Mouse (Mus musculus) kidney, embryonic 14.5 days (tissue): ENCODE results near the gene Vcl. TPM values are rescaled to one million over a fixed set of nuclear protein-coding genes. Genes with fewer than 3 reads are reported as not detected.

Source experiments
- ATAC-seq: fragments of 200-750 bp; cut with Nextera tagmentation; 2 replicates; pipeline ENCODE4 v1.8.0; 2017; ENCODE audit warnings: moderate number of reproducible peaks, mild to moderate bottlenecking, moderate TSS enrichment, moderate library complexity; ENCODE audit not compliant: low FRiP score, low TSS enrichment
- H3K27ac ChIP-seq: fragments of 300-500 bp; sonication (generic); 2 replicates; pipeline ENCODE4 v1.5.1; 2014; ENCODE audit warnings: low read depth, mild to moderate bottlenecking, low read length, moderate library complexity, mixed read lengths
- H3K27me3 ChIP-seq: fragments of 300-500 bp; sonication (generic); 2 replicates; pipeline ENCODE4 v1.6.1; 2014; ENCODE audit warnings: mild to moderate bottlenecking, low read length; ENCODE audit not compliant: control insufficient read depth, insufficient read depth
- H3K36me3 ChIP-seq: fragments of 300-500 bp; sonication (generic); 2 replicates; pipeline ENCODE4 v1.6.1; 2014; ENCODE audit warnings: low read length, mixed read lengths; ENCODE audit not compliant: control insufficient read depth, insufficient read depth
- H3K4me1 ChIP-seq: fragments of 300-500 bp; sonication (generic); 2 replicates; pipeline ENCODE4 v1.6.1; 2014; ENCODE audit warnings: low read length, mixed read lengths; ENCODE audit not compliant: control insufficient read depth, insufficient read depth
- H3K4me2 ChIP-seq: fragments of 300-500 bp; sonication (generic); replicated peaks from 2 replicates; pipeline ENCODE4 v1.6.1; 2014; ENCODE audit warnings: low read depth, mild to moderate bottlenecking, low read length
- H3K4me3 ChIP-seq: fragments of 300-500 bp; sonication (generic); 2 replicates; pipeline ENCODE4 v1.5.1; 2014; ENCODE audit warnings: mild to moderate bottlenecking, low read length
- H3K9ac ChIP-seq: fragments of 300-500 bp; sonication (generic); 2 replicates; pipeline ENCODE4 v1.6.1; 2014; ENCODE audit warnings: low read depth, mild to moderate bottlenecking, low read length, moderate library complexity
- H3K9me3 ChIP-seq: fragments of 300-500 bp; sonication (generic); 2 replicates; pipeline ENCODE4 v1.6.1; 2016; ENCODE audit warnings: low read length; ENCODE audit not compliant: control insufficient read depth
- WGBS: fragments of 180-500 bp; shearing (Covaris S2); extraction: QIAGEN DNeasy Blood & Tissue Kit; methylation state at CpG from one replicate; pipeline ENCODE4 v1.1.7; 2014; 5-methylcytosine and 5-hydroxymethylcytosine counted together
- polyA plus RNA-seq: library from polyadenylated mRNA; unstranded; fragments of >200 nt; fragmentation: Nextera tagmentation; extraction: Ambion mirVana; gene quantifications from 2 replicates; pipeline ENCODE4 v1.2.1, GENCODE M21; 2014

The Vcl gene
- polyA plus RNA-seq, 1 experiment from 2014 or later, result 42.4 TPM

DNA sequence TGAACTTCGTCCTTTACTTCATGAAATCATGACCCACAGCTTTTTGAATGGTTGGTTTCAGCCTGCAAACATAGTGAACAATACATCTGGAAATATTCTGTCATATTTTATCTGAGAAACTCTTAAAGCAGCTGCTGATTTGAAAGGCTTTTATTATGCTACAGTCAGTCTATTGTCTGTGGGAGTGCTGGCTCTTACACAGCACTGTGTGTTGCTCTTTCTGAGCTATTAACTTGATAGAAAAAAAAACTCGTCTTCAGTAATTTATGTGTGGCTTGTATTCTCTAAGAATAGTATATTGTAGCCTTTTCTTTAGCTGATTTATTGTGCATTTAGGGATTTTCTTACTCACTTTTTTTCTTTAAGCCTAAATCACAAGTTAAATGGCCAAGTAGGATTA is 35.1 kb downstream of the Vcl start:
- Histone ChIP-seq H3K36me3 (no peaks in the 10 kb centered on the region), H3K27ac (no peak overlapping the region), H3K9ac (no peak overlapping the region), H3K4me2 (no peak overlapping the region), H3K27me3 (no peaks in the 10 kb centered on the region), H3K9me3 (no peaks in the 10 kb centered on the region), H3K4me1 (no peaks in the 10 kb centered on the region; the same call in 1 of the 2 replicates), H3K4me3 (no peak overlapping the region)
- no peak for ATAC-seq
- 21% methylated on average over 2 of the region's 2 CpGs for WGBS

DNA sequence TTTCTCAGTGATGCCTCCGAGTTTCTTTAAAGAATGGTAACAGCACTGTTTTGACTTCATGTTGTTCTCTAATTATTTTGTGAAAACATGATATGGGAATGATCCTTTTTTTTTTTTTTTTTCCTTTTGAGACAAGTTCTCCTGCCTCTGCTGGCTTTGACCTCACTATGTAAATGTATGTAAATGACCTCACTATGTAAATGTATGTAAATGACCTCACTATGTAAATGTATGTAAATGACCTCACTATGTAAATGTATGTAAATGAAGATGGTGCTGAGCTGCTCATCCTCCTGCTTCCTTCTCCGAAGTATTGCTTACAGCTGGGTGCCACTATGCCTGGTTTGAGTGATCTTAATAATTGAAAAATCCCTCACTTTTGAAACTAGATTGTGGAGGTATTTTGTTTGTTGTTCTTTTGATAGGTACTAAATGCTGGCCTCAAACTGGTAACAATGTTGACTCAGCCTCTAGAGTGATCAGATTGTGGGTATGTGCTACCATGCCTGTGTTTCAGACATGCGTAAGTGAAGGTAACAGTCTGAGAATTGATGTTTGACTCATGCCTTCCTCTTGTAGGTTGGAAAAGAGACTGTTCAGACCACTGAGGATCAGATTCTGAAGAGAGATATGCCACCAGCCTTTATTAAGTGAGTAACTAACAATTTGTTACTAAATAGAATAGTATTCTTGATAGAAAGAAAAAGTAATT is 37.9 kb downstream of the Vcl start:
- ATAC-seq, result no peak
- no peak overlapping the region for H3K27ac ChIP-seq
- H3K4me1 ChIP-seq, result no peaks in the 10 kb centered on the region; the same call in 1 of the 2 replicates
- no peak overlapping the region for H3K4me3 ChIP-seq
- no peaks in the 10 kb centered on the region for H3K9me3 ChIP-seq
- WGBS, result 92% methylated on average over 3 of the region's 3 CpGs
- no peak overlapping the region for H3K4me2 ChIP-seq
- H3K9ac ChIP-seq, result no peak overlapping the region
- H3K36me3 ChIP-seq, result no peaks in the 10 kb centered on the region
- no peaks in the 10 kb centered on the region for H3K27me3 ChIP-seq

DNA sequence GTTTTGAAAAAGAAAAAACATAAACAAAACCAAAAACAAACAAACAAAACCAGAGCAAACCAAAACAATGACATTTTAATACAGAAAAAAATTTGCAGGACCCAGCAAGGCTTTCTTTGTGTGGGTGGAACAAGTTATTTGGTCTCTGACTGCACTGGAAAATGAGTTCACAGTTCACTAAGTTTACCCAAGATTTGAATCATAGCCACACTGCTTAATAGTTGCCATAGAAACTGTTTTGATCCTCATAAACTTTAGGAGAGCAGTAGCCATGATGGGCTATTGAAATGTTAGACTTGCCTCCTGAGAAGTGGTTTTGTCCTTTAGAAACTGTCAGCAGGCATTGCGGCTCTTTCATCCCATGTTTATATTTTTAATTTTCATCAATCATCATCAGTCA is 39.9 kb downstream of the Vcl start:
- Histone ChIP-seq H3K4me1 (no peaks in the 10 kb centered on the region; the same call in 1 of the 2 replicates), H3K27me3 (no peaks in the 10 kb centered on the region), H3K9me3 (no peaks in the 10 kb centered on the region), H3K36me3 (no peaks in the 10 kb centered on the region), H3K9ac (no peak overlapping the region), H3K4me2 (no peak overlapping the region), H3K27ac (no peak overlapping the region), H3K4me3 (no peak overlapping the region)
- 97% methylated on average over 1 of the region's 1 CpGs for WGBS
- no peak for ATAC-seq

DNA sequence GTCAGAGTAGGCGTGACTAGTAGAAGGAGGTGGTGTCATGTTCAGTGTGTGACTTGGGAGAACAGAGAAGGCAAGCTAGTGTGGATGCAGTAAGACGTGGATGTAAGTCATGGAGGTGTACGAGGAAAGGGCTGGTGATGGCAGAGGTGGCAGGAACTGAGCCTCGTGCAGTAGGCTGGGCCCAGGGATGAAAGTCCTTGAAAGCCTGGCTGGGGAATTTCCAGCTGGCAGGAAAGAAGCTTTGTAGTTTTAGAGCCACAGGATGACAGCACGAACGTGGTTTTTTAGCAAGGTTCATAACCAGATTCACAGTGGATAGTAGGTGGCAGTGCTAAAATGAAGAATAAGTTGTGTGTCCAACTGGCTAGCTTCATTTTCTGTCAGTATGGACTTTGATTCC is 41.2 kb downstream of the Vcl start:
- Histone ChIP-seq H3K4me1 (no peaks in the 10 kb centered on the region), H3K9ac (no peak overlapping the region), H3K9me3 (no peaks in the 10 kb centered on the region), H3K27ac (no peak overlapping the region), H3K4me3 (no peak overlapping the region), H3K27me3 (no peaks in the 10 kb centered on the region), H3K36me3 (no peaks in the 10 kb centered on the region), H3K4me2 (no peak overlapping the region)
- no peak for ATAC-seq
- WGBS, result 50% methylated on average over 6 of the region's 6 CpGs

DNA sequence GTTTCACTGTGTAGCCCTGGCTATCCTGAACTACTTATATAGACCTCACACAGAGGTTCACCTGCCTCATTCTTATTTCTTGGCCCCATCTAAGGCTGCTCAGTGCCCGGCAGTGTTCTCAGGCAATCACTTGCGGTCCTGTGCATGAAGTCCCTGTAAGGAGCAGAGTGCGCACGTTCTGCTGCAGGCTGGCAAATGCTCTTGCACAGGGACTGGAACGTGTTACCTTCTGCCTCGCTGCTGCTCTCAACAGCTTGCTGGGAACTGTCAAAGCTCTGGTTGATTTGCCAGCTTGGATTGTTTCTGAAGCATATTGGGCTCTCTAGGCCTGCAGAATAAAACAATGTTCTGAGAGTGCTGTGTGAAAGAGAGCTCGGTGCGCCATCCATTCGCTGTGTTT is 41.7 kb downstream of the Vcl start:
- H3K27me3 ChIP-seq, result no peaks in the 10 kb centered on the region
- H3K27ac ChIP-seq, result no peak overlapping the region
- 85% methylated on average over 9 of the region's 9 CpGs for WGBS
- H3K36me3 ChIP-seq, result no peaks in the 10 kb centered on the region
- no peaks in the 10 kb centered on the region for H3K4me1 ChIP-seq
- no peak overlapping the region for H3K9ac ChIP-seq
- H3K4me3 ChIP-seq, result no peak overlapping the region
- H3K9me3 ChIP-seq, result no peaks in the 10 kb centered on the region
- ATAC-seq, result no peak
- no peak overlapping the region for H3K4me2 ChIP-seq

DNA sequence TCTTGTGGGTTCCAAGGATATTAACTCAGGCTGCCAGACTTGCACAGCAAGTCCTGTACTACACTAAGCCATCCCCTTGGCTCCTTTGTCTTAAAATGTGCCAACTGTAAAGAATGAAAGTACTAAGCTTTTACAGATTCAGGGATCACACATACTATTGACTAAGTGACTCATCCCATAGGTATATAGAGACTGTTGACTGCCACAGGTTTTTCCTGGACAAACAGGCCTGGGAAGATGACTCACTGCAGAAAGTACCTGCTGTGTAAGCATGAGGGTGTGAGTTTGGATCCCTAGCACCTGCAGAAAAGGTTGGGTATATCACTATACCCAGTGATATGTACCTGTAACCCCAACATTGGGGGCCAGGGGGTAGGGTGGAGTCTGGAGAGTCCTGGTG is 44.6 kb downstream of the Vcl start:
- Histone ChIP-seq H3K36me3 (no peaks in the 10 kb centered on the region), H3K27ac (no peak overlapping the region), H3K9ac (no peak overlapping the region), H3K27me3 (no peaks in the 10 kb centered on the region), H3K9me3 (no peaks in the 10 kb centered on the region), H3K4me3 (no peak overlapping the region), H3K4me2 (no peak overlapping the region), H3K4me1 (no peaks in the 10 kb centered on the region)
- ATAC-seq, result no peak

DNA sequence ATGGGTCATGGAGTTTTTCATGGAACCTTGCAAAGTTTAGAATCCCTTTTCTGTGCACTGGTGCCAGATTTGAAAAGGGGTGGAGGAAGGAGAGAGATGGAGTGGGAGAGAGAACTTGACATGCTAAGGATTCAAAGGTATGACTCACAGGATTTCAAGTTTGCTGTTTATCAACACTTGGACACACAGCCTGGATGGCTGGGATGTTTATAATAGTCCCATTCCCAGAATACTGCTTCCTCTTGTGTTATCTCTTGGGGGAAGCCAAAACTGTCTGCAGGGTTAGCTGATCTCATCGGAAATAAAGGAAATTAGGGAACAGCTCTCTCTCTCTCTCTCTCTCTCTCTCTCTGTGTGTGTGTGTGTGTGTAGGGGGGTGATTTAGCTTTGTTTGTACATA is 47.5 kb downstream of the Vcl start:
- Histone ChIP-seq H3K4me1 (no peaks in the 10 kb centered on the region), H3K9ac (no peak overlapping the region), H3K9me3 (no peaks in the 10 kb centered on the region), H3K27ac (no peak overlapping the region), H3K36me3 (no peaks in the 10 kb centered on the region), H3K27me3 (no peaks in the 10 kb centered on the region), H3K4me2 (no peak overlapping the region), H3K4me3 (no peak overlapping the region)
- WGBS, result 72% methylated on average over 1 of the region's 1 CpGs
- no peak for ATAC-seq

DNA sequence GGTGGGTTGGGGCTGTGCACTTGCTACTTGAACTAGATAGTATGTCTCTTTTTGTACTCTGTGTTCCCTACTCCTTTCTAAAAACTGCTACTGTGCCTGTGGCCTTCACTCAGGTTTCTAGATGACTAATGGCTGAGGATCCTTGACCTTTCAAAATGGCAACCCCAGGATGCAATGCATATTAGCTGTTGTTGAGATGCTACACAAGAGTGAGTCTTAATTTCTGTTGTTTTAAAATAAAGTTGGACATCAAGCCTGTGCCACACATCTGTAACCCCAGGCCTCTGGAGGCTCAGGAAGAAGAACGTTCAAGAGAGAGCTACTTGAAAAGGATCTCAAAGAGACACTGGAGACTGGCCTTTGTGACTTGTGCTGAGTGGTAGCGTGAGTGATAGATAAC is 48.5 kb downstream of the Vcl start:
- H3K27me3 ChIP-seq, result no peaks in the 10 kb centered on the region
- H3K4me2 ChIP-seq, result no peak overlapping the region
- H3K27ac ChIP-seq, result no peak overlapping the region
- H3K9me3 ChIP-seq, result no peaks in the 10 kb centered on the region
- no peak overlapping the region for H3K9ac ChIP-seq
- 80% methylated on average over 2 of the region's 2 CpGs for WGBS
- H3K4me3 ChIP-seq, result no peak overlapping the region
- no peak for ATAC-seq
- no peaks in the 10 kb centered on the region for H3K36me3 ChIP-seq
- H3K4me1 ChIP-seq, result no peaks in the 10 kb centered on the region

DNA sequence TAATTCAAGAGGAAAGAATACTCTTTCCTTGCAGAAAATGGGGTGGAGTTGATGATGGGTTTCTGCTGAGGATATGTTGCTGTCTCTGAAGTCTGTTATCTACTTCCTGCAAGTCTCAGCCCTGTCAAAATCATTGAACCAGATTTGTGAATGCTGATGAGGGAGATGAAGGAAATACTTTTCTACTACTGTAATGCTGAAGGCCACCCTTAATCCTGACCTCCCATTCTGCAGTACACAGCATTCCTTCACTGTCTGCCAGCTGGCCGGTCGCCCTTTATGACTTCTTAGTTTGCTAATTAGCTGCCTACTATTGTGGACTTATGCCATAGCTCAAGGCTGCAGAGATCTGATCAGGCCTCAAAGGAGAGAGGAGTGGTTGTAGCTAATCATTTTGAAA is 54.6 kb downstream of the Vcl start:
- no peak for ATAC-seq
- peaks cover 6% of the 10 kb centered on the region for H3K36me3 ChIP-seq

More for the DNA sequence above, 54.6 kb downstream of the Vcl start:
- 67% methylated on average over 2 of the region's 2 CpGs for WGBS
- Histone ChIP-seq H3K9me3 (no peaks in the 10 kb centered on the region), H3K9ac (no peak overlapping the region), H3K4me2 (no peak overlapping the region), H3K27me3 (no peaks in the 10 kb centered on the region), H3K4me3 (no peak overlapping the region), H3K4me1 (no peaks in the 10 kb centered on the region), H3K27ac (no peak overlapping the region)
